Mouse (Mus musculus): ENCODE measurements around the gene Zfp970. TPM values are rescaled to one million over a fixed set of nuclear protein-coding genes. Genes with fewer than 3 reads are reported as not detected.
"Not testable (repeated sequence)": the region's sequence is repeated elsewhere in the genome, so short reads cannot be mapped to it uniquely, and the experiment has no call there.

Zfp970 gene
- 6.3 and 6.5 TPM in 2 replicates for polyA plus RNA-seq (2015; fragmentation: Nextera tagmentation; extraction: Ambion mirVana)

DNA sequence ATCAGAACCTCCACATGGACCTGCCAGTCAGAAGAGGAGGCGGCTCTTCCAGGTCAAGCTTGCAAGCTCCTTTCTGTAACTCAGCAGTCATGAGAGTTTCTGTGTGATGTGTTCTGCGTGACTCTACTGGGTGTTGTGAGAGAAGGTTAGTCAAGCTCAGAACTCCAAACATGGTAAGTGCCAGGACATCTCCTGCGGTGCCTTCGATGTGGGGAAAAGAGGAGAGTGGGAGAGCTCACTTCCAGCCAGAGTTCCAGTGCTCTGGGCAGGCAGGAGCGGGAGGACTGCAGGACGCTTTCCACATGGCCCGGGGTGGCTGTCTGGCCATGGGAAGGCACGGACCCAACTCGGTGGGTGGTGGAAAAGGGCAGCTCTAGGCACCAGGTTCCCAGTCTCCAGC lies at the start of gene Zfp970:
Gene Zfp970 (plus strand): TSS at position 58 of the 400 bp plus-strand sequence.
- peak within 1 kb of the TSS; percentile 46; the same call in 1 of the 2 replicates for H3K9ac ChIP-seq
- WGBS = 7% methylated on average over 8 of the region's 9 CpGs
- ATAC-seq (ENCODE audit: low FRiP score); H3K9me3 ChIP-seq; H3K36me3 ChIP-seq; H3K27me3 ChIP-seq; H3K27ac ChIP-seq; H3K4me1 ChIP-seq (replicated peaks): not testable (repeated sequence)
- peak within 1 kb of the TSS; percentile 53 for H3K4me2 ChIP-seq
- peak within 1 kb of the TSS; percentile 42 for H3K4me3 ChIP-seq

DNA sequence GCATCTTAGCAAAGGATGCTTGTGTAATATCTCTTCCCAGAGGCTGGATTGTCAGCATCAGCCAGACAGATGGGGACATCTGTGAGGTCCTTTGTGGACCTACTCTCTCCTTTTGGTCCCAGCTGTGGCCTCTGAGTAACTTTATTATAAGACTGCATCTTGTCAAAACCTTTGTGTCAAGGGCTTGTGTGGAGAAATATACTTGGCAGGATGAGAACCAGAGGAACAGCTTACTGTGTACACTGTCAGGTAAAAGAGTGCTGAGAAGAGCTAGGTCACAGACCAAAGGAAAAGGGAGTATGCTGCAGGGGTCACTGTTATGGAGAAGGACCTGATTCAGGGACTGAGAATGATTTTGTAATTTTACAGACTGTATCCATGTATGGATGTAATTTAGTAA lies 3.7 kb downstream of the Zfp970 start:
- not testable (repeated sequence) for H3K4me1 ChIP-seq (replicated peaks); H3K36me3 ChIP-seq; H3K9ac ChIP-seq; H3K27me3 ChIP-seq; H3K9me3 ChIP-seq; ATAC-seq (ENCODE audit: low FRiP score); H3K27ac ChIP-seq; H3K4me2 ChIP-seq; H3K4me3 ChIP-seq

DNA sequence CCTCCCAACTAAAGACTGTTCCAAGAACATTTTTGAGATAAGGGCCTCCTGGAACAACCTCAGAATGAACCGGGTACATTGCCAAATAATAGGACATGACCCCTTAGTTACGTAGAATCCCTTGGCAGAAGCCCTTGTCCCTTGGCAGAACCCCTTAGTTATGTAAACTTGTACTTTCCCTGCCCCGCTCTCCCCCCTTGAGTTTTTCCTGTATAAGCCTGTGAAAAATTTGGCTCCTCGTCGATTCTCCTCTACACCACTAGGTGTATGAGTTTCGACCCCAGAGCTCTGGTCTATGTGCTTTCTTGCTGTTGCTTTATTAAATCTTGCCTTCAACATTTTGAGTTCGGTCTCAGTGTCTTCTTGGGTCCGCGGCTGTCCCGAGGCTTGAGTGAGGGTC lies 7.7 kb downstream of the Zfp970 start:
- not testable (repeated sequence) for H3K4me1 ChIP-seq (replicated peaks); H3K4me3 ChIP-seq; H3K36me3 ChIP-seq; H3K9me3 ChIP-seq; ATAC-seq (ENCODE audit: low FRiP score); H3K4me2 ChIP-seq; H3K9ac ChIP-seq; H3K27ac ChIP-seq; H3K27me3 ChIP-seq
- 95% methylated on average over 7 of the region's 10 CpGs for WGBS

DNA sequence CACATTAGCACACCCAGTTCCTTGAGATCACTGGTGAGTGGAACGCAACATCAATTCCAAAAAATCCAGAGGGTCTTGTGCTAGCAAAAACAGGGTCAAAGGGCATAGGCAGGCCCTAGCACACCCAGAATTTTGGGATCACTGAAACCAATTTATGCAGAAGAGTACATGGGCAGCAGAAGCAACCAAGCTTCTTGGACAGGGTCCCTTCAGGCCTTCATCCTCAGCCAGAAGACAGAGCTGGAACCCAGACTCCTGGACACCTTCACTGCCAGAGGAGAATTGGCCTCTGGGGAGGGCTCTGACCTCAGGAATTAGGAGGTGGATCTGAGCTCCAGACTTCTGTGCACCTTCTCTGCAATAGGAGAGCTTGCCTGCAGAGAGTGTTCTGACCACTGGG lies 17.4 kb downstream of the Zfp970 start:
- not testable (repeated sequence) for H3K27ac ChIP-seq; ATAC-seq (ENCODE audit: low FRiP score); H3K9me3 ChIP-seq; H3K4me3 ChIP-seq; H3K9ac ChIP-seq; H3K4me1 ChIP-seq (replicated peaks); H3K27me3 ChIP-seq; H3K36me3 ChIP-seq; H3K4me2 ChIP-seq
- 82% methylated on average over 1 of the region's 1 CpGs for WGBS

DNA sequence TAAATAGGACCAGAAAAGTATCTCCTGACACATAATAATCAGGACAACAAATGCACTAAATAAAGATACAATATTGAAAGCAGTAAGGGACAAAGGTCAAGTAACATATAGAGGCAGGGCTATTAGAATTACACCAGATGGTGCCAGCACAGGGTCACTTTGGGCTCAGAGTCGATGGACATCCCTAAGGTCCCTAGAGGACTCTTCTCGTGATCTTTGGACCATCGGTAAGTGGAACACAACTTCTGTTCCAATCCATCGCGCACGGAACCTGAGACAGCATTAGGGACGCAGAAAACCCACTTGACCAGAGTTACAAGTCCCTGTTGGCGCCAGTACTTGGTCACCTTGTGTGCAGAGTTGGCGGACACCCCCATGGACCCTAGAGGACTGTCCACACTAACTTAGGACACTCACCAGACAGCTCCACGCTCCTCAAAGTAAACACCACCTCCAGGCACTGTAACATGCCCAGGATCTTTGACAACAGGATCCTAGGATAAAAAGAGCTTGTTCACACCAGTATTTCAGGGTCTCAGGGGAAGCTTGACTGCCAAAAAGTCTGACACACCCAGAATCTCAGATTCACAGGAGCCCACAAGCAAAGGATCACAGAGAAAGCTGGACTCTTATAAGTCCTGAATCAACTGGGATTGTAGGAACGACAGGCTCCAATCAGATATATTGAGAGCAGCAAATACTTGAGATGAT lies 18.9 kb downstream of the Zfp970 start:
- H3K4me2 ChIP-seq; H3K9me3 ChIP-seq; H3K4me3 ChIP-seq; H3K36me3 ChIP-seq; H3K4me1 ChIP-seq (replicated peaks); ATAC-seq (ENCODE audit: low FRiP score); H3K27me3 ChIP-seq; H3K9ac ChIP-seq; H3K27ac ChIP-seq: not testable (repeated sequence)
- WGBS = 91% methylated on average over 11 of the region's 11 CpGs

DNA sequence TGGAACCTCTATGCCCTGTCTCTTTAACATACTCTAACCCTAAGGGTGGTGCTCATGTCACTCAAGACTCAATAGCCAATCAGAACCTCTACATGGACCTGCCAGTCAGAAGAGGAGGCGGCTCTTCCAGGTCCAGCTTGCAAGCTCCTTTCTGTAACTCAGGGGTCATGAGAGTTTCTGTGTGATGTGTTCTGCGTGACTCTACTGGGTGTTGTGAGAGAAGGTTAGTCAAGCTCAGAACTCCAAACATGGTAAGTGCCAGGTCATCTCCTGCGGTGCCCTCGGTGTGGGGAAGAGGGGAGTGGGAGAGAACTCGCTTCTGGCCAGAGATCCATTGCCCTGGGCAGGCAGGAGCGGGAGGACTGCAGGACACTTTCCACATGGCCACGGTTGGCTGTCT lies 33.5 kb downstream of the Zfp970 start, which contains the start of gene Gm14403:
Gene Gm14403 (plus strand): TSS at position 149 of the 400 bp plus-strand sequence.
- H3K36me3 ChIP-seq; H3K9me3 ChIP-seq; H3K27me3 ChIP-seq; ATAC-seq (ENCODE audit: low FRiP score); H3K27ac ChIP-seq; H3K4me1 ChIP-seq (replicated peaks); H3K9ac ChIP-seq: not testable (repeated sequence)
- H3K4me3 ChIP-seq = peak within 1 kb of the TSS; percentile 34
- peak within 1 kb of the TSS; percentile 42 for H3K4me2 ChIP-seq
- 18% methylated on average over 7 of the region's 7 CpGs for WGBS

DNA sequence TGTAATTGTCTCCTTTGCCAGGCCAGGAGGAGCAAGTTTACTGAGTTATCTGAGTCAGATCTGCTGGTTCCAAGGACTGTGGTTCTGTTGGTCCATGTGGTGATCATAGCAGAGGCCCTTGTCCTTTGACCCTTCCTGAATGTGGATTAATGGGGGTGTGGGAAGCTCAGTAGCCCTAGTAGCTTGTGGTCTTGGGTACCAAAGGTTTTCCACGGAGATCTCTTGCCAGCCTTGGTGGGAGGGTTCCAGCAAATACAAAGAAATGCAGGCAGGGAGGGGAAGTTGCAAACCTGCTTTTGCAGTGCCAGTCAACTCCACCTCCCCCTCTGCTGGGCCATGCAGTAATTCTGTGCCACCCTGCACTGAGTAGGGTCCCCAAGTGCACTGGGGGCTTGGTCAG lies 34.6 kb downstream of the Zfp970 start:
- H3K4me3 ChIP-seq; H3K36me3 ChIP-seq; ATAC-seq (ENCODE audit: low FRiP score); H3K4me2 ChIP-seq; H3K4me1 ChIP-seq (replicated peaks); H3K27ac ChIP-seq; H3K9me3 ChIP-seq; H3K27me3 ChIP-seq; H3K9ac ChIP-seq: not testable (repeated sequence)
- 56% methylated on average over 1 of the region's 1 CpGs for WGBS

DNA sequence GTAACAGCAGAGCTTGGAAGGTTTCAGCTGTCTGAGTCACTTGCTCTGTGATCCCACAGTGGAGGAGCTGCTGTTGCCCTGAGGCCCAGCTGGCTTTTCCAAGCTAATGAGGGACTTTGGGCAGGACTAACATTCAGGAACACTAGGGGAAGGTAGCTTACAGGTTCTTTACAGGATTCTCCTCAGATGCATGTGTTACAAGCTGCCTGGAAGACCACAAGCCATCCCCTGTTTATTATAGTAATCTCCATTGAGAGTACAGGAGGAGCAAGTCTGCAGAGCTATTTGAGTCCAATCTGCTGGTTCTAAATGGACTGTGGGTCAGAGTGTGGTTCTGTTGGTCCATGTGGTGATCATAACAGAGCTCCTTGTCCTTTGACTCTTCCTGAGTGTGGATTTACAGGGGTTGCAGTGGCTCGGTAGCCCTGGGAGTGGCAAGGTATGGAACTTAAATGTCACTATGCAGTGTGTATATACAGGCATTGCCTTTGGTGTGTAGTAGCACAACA lies 40.7 kb downstream of the Zfp970 start:
- ATAC-seq (ENCODE audit: low FRiP score); H3K27me3 ChIP-seq; H3K9me3 ChIP-seq; H3K4me2 ChIP-seq; H3K36me3 ChIP-seq; H3K27ac ChIP-seq; H3K4me3 ChIP-seq; H3K9ac ChIP-seq; H3K4me1 ChIP-seq (replicated peaks): not testable (repeated sequence)
- 97% methylated on average over 1 of the region's 1 CpGs for WGBS

DNA sequence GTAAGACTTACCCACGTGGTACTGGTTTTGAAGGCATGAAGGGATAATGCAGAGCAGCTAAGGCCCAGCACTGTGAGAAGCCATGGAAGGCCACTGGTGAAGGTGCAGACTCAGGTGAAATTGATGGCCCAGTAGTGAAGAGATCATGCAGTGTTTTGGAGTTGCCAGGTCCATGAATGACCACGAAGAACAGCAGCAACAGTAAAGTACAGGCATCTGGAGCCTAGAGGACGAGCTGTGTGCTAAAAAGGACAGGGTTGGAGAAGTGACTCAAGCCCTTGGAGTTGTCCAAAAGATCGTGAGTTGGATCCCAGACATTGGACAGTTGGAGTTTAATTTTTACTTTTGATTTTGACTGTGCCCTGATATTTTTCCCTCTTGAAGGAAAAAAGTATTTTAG lies 46.8 kb downstream of the Zfp970 start:
- H3K4me1 ChIP-seq (replicated peaks); H3K9ac ChIP-seq; ATAC-seq (ENCODE audit: low FRiP score); H3K4me3 ChIP-seq; H3K4me2 ChIP-seq; H3K36me3 ChIP-seq; H3K27me3 ChIP-seq; H3K9me3 ChIP-seq; H3K27ac ChIP-seq: not testable (repeated sequence)
- WGBS = 76% methylated on average over 4 of the region's 4 CpGs

DNA sequence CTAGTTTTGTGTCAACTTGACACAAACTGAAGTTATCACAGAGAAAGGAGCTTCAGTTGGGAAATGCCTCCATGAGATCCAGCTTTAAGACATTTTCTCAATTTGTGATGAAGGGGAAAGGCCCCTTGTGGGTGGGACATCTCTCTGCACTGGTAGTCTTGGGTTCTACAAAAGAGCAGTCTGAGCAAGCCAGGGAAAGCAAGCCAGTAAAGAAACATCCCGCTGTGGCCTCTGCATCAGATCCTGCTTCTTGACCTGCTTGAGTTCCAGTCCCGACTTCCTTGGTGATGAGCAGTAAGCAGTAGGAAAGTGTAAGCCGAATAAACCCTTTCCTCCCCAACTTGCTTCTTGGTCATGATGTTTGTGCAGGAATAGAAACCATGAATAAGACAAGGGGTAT lies 47.4 kb downstream of the Zfp970 start:
- 91% methylated on average over 3 of the region's 3 CpGs for WGBS

DNA sequence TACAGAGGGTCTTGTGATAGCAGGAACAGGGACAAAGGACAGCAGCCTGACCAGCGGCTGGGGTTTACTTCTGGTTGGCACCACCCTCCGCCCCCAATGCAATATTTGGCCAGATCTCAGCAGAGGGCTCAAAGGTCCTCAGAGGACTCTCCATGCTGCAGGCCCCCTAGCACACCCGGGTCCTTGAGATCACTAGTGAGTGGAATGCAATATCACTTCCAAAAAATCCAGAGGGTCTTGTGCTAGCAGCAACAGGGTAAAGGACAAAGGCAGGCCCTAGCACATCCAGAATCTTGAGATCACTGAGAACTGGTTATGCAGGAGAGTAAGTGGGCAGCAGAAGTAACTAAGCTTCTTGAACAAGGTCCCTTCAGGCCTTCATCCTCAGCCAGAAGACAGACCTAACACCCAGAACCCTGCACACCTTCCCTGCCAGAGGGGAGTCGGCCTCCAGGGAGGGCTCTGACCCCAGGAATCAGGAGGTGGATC lies 49.5 kb downstream of the Zfp970 start:
- not testable (repeated sequence) for H3K27me3 ChIP-seq; H3K9me3 ChIP-seq; H3K4me3 ChIP-seq; H3K9ac ChIP-seq; H3K4me2 ChIP-seq; H3K36me3 ChIP-seq; ATAC-seq (ENCODE audit: low FRiP score); H3K27ac ChIP-seq; H3K4me1 ChIP-seq (replicated peaks)
- 94% methylated on average over 4 of the region's 4 CpGs for WGBS

More for the DNA sequence above, 47.4 kb downstream of the Zfp970 start:
- H3K9me3 ChIP-seq; H3K9ac ChIP-seq; H3K4me1 ChIP-seq (replicated peaks); H3K36me3 ChIP-seq; ATAC-seq (ENCODE audit: low FRiP score); H3K27ac ChIP-seq; H3K27me3 ChIP-seq; H3K4me2 ChIP-seq; H3K4me3 ChIP-seq: not testable (repeated sequence)

DNA sequence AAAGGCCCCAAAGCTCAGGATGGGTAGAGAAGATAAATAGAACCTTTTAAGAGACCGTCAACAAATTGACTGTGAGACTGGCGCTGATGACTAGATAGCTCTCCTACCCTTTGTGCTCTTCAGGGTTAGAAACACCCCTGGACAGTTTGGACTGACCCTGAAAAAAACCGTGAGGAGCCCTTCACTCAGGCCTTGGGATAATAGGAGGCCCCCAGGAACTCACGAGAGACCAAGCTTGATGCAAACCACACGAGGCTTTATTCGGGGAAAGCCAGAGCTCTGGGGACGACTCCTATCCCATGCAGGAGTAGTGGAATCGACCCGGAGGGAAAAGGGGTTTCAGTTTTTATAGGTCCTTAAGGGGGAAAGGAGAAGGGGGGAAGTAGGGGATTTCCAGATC lies 53.2 kb downstream of the Zfp970 start:
- H3K9me3 ChIP-seq; H3K4me2 ChIP-seq; H3K4me3 ChIP-seq; H3K4me1 ChIP-seq (replicated peaks); H3K9ac ChIP-seq; H3K27me3 ChIP-seq; H3K36me3 ChIP-seq; ATAC-seq (ENCODE audit: low FRiP score); H3K27ac ChIP-seq: not testable (repeated sequence)
- 85% methylated on average over 9 of the region's 9 CpGs for WGBS

DNA sequence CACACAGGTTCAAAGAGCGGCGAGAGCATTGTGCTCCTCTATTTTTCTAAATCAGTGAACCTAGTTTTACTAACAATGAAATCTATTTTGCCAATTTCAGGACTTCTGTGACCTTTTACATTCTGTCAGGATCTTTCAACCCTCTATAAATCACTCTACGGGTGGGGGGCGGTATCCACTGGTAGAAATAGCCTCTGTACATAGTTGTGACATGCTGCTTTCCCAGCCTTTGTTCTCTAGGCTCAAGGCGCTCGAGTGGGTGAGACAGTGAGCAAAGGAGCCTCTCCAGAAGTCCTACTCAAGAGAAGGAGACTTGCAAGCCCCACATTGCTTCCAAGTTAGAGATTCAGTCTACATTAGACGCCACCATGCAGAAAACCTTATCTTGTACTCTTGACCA lies 53.8 kb downstream of the Zfp970 start:
- H3K4me1 ChIP-seq (replicated peaks); H3K27me3 ChIP-seq; H3K36me3 ChIP-seq; H3K9me3 ChIP-seq; ATAC-seq (ENCODE audit: low FRiP score); H3K4me2 ChIP-seq; H3K9ac ChIP-seq; H3K27ac ChIP-seq; H3K4me3 ChIP-seq: not testable (repeated sequence)
- 81% methylated on average over 7 of the region's 7 CpGs for WGBS
